Comparison of ENCODE assay signal across 7 mouse cellular contexts in genomic region chr1:165680086-165680485, GRCm38 (mm10). TPM values are rescaled to one million over a fixed set of nuclear protein-coding genes. Genes with fewer than 3 reads are reported as not detected.
DNase-seq lines count a peak whose midpoint lies in the region; ATAC-seq and TF ChIP-seq lines count a peak whose summit lies in the region.
"Not testable (repeated sequence)": the region's sequence is repeated elsewhere in the genome, so short reads cannot be mapped to it uniquely, and the experiment has no call there.

No protein-coding gene starts in this region.

- not testable (repeated sequence) for H3K4me2 ChIP-seq in heart, embryonic 12.5 days; heart, postnatal 0 days (ENCODE audit: low read depth, low read length); kidney, embryonic 16.5 days (replicated peaks; ENCODE audit: low read depth, low read length); liver, embryonic 11.5 days

- DNase-seq in forebrain, embryonic 10.5 days (ENCODE audit: extremely low spot score, low spot score); heart, postnatal 0 days (ENCODE audit: low spot score); liver, embryonic 11.5 days (ENCODE audit: low spot score): not testable (repeated sequence)

- H3K36me3 ChIP-seq in forebrain, embryonic 10.5 days (replicated peaks); liver, embryonic 11.5 days (ENCODE audit: control insufficient read depth, insufficient read depth, low read length): not testable (repeated sequence)
- H3K36me3 ChIP-seq in heart, embryonic 12.5 days, result peaks cover 31% of the 10 kb centered on the region
- peaks cover 13% of the 10 kb centered on the region; the same call in 1 of the 2 replicates for H3K36me3 ChIP-seq in heart, postnatal 0 days (replicated peaks; ENCODE audit: control insufficient read depth, insufficient read depth, low read length)
- H3K36me3 ChIP-seq in kidney, embryonic 16.5 days (ENCODE audit: insufficient read depth, low read length), result peaks cover 10% of the 10 kb centered on the region

- H3K9ac ChIP-seq in heart, embryonic 12.5 days, result peak overlapping the region; percentile 46; the same call in 1 of the 2 replicates
- H3K9ac ChIP-seq in heart, postnatal 0 days (replicated peaks; ENCODE audit: low read depth, low read length); kidney, embryonic 16.5 days (replicated peaks; ENCODE audit: low read length); liver, embryonic 11.5 days (ENCODE audit: low read depth, low read length): not testable (repeated sequence)

- not testable (repeated sequence) for TF ChIP-seq EP300 in heart, postnatal 0 days (IDR thresholded peaks at IDR 0.05; ENCODE audit: low read depth)

- not testable (repeated sequence) for H3K4me3 ChIP-seq in brown adipose tissue, adult 24 weeks (ENCODE audit: insufficient read depth, low read depth, low read length); forebrain, embryonic 10.5 days; heart, embryonic 12.5 days; heart, postnatal 0 days (ENCODE audit: low read depth, low read length); kidney, embryonic 16.5 days (ENCODE audit: low read length); liver, embryonic 11.5 days (ENCODE audit: low read depth, low read length)

- peak overlapping the region; percentile 15; the same call in 1 of the 2 replicates for H3K27ac ChIP-seq in brown adipose tissue, adult 24 weeks (replicated peaks; ENCODE audit: low read depth, low read length)
- 0 out of 2 replicates have a peak overlapping the region, but pooled peaks have one; percentile 15 for H3K27ac ChIP-seq in forebrain, embryonic 10.5 days
- H3K27ac ChIP-seq in heart, embryonic 12.5 days (ENCODE audit: poor library complexity, severe bottlenecking), result peak overlapping the region; percentile 88
- H3K27ac ChIP-seq in heart, postnatal 0 days (ENCODE audit: low read depth), result peak overlapping the region; percentile 81
- peak overlapping the region; percentile 57; the same call in 1 of the 2 replicates for H3K27ac ChIP-seq in kidney, embryonic 16.5 days (ENCODE audit: low read length)
- H3K27ac ChIP-seq in liver, embryonic 11.5 days (ENCODE audit: low read depth, low read length), result 0 out of 2 replicates have a peak overlapping the region, but pooled peaks have one; percentile 38

- H3K27me3 ChIP-seq in forebrain, embryonic 10.5 days (ENCODE audit: poor library complexity, severe bottlenecking); heart, embryonic 12.5 days (replicated peaks); heart, postnatal 0 days (ENCODE audit: control insufficient read depth, insufficient read depth, low read length); kidney, embryonic 16.5 days (ENCODE audit: insufficient read depth, low read length); liver, embryonic 11.5 days (replicated peaks; ENCODE audit: control insufficient read depth, insufficient read depth, low read length): not testable (repeated sequence)

- not testable (repeated sequence) for H3K9me3 ChIP-seq in forebrain, embryonic 10.5 days; heart, embryonic 12.5 days (replicated peaks); heart, postnatal 0 days (replicated peaks; ENCODE audit: control insufficient read depth, low read length); kidney, embryonic 16.5 days (ENCODE audit: low read length); liver, embryonic 11.5 days (ENCODE audit: control insufficient read depth, low read length)

- TF ChIP-seq CTCF in heart, postnatal 0 days (IDR thresholded peaks at IDR 0.05; ENCODE audit: low read depth), result not testable (repeated sequence)

- not testable (repeated sequence) for ATAC-seq in heart, embryonic 12.5 days (ENCODE audit: insufficient number of reproducible peaks, low FRiP score); heart, postnatal 0 days (ENCODE audit: insufficient read depth, low read depth); kidney, embryonic 16.5 days (ENCODE audit: low FRiP score, low TSS enrichment); liver, embryonic 11.5 days (replicated peaks; ENCODE audit: low FRiP score)
- peak; percentile 27; the same call in 1 of the 2 replicates for ATAC-seq in megakaryocyte progenitor cell, adult 5-6 weeks (replicated peaks; ENCODE audit: poor library complexity)

- H3K4me1 ChIP-seq in brown adipose tissue, adult 24 weeks (ENCODE audit: control insufficient read depth, insufficient read depth, insufficient read length, low read length), result peaks cover 25% of the 10 kb centered on the region
- peaks cover 12% of the 10 kb centered on the region for H3K4me1 ChIP-seq in forebrain, embryonic 10.5 days
- peaks cover 96% of the 10 kb centered on the region for H3K4me1 ChIP-seq in heart, embryonic 12.5 days (replicated peaks)
- peaks cover 78% of the 10 kb centered on the region for H3K4me1 ChIP-seq in heart, postnatal 0 days (ENCODE audit: control insufficient read depth, insufficient read depth)
- H3K4me1 ChIP-seq in kidney, embryonic 16.5 days (ENCODE audit: insufficient read depth, low read length), result peaks cover 30% of the 10 kb centered on the region
- peaks cover 14% of the 10 kb centered on the region for H3K4me1 ChIP-seq in liver, embryonic 11.5 days (replicated peaks; ENCODE audit: control insufficient read depth, insufficient read depth, low read length)

RNA-seq across cellular contexts. Expression of gene Rcsd1, which starts 29.5 kb away (rescaled TPM):
- polyA plus RNA-seq in brown adipose tissue, adult 24 weeks (2012; ENCODE audit: insufficient read depth, insufficient read length, missing spikeins), result 4.8 and 8.8 TPM in 2 replicates
- polyA plus RNA-seq in forebrain, embryonic 10.5 days (2016; fragmentation: Nextera tagmentation; extraction: Ambion mirVana), result 8.3 and 8.4 TPM in 2 replicates
- polyA plus RNA-seq in heart, embryonic 12.5 days (2016; fragmentation: Nextera tagmentation; extraction: Ambion mirVana), result 113 and 122 TPM in 2 replicates
- 88.6 and 94.0 TPM in 2 replicates for total RNA-seq in heart, postnatal 0 days (2014; rRNA removed; ENCODE audit: low replicate concordance)
- 103 and 116 TPM in 2 replicates for polyA plus RNA-seq in heart, postnatal 0 days (2015; fragmentation: Nextera tagmentation; extraction: Ambion mirVana)
- 54.9 and 61.4 TPM in 2 replicates for polyA plus RNA-seq in kidney, embryonic 16.5 days (2015; fragmentation: Nextera tagmentation; extraction: Ambion mirVana)
- polyA plus RNA-seq in liver, embryonic 11.5 days (2014; fragmentation: Nextera tagmentation; extraction: Ambion mirVana), result 13.3 and 17.8 TPM in 2 replicates
- total RNA-seq in megakaryocyte progenitor cell, adult 5-6 weeks (2015), result 48.8 and 48.9 TPM in 2 replicates
- 110 and 111 TPM in 2 replicates for total RNA-seq in megakaryocyte progenitor cell, adult 5-6 weeks (2017)

RNA-seq across cellular contexts. Expression of gene Mpzl1, which starts 45.7 kb away (rescaled TPM):
- polyA plus RNA-seq in brown adipose tissue, adult 24 weeks (2012; ENCODE audit: insufficient read depth, insufficient read length, missing spikeins), result 3.4 and 7.4 TPM in 2 replicates
- 119 and 122 TPM in 2 replicates for polyA plus RNA-seq in forebrain, embryonic 10.5 days (2016; fragmentation: Nextera tagmentation; extraction: Ambion mirVana)
- 126 and 135 TPM in 2 replicates for polyA plus RNA-seq in heart, embryonic 12.5 days (2016; fragmentation: Nextera tagmentation; extraction: Ambion mirVana)
- total RNA-seq in heart, postnatal 0 days (2014; rRNA removed; ENCODE audit: low replicate concordance), result 16.6 and 17.9 TPM in 2 replicates
- 57.1 and 57.5 TPM in 2 replicates for polyA plus RNA-seq in heart, postnatal 0 days (2015; fragmentation: Nextera tagmentation; extraction: Ambion mirVana)
- 221 and 236 TPM in 2 replicates for polyA plus RNA-seq in kidney, embryonic 16.5 days (2015; fragmentation: Nextera tagmentation; extraction: Ambion mirVana)
- 85.7 and 89.5 TPM in 2 replicates for polyA plus RNA-seq in liver, embryonic 11.5 days (2014; fragmentation: Nextera tagmentation; extraction: Ambion mirVana)
- 2.3 and 4.1 TPM in 2 replicates for total RNA-seq in megakaryocyte progenitor cell, adult 5-6 weeks (2015)
- 0.33 and 0.84 TPM in 2 replicates for total RNA-seq in megakaryocyte progenitor cell, adult 5-6 weeks (2017)

Comparison
In these comparisons a context has a peak if more than half of its experiments do, and no peak if none do; other contexts are left out.
1. H3K27ac ChIP-seq: peak in every context shown above with its lines; median percentile 88 in heart, embryonic 12.5 days; 81 in heart, postnatal 0 days; 57 in kidney, embryonic 16.5 days; 38 in liver, embryonic 11.5 days; 15 in brown adipose tissue, adult 24 weeks; 15 in forebrain, embryonic 10.5 days.